Mouse (Mus musculus) liver, embryonic 14.5 days (tissue): ENCODE data around the gene Gpr12.

ENCODE experiments used
- CTCF ChIP-seq: IDR thresholded peaks from 2 replicates; pipeline ENCODE4 v1.5.1; 2016; ENCODE audit warnings: antibody characterized with exemption, low read depth, control low read depth
- EP300 ChIP-seq: IDR thresholded peaks from 2 replicates; pipeline ENCODE4 v1.6.1; 2016; ENCODE audit warnings: antibody characterized with exemption, low read depth

GRCm38 (mm10) chr5:146599970-146600369 lies 14.9 kb upstream of the Gpr12 start:
- no peak for TF ChIP-seq CTCF
- no peak for TF ChIP-seq EP300
